Mouse (Mus musculus) thymus, postnatal 36 days (tissue): ENCODE results near the gene Brix1.

Experiments
- DNase-seq, 2 experiments: peaks; one replicate each; pipeline ENCODE4 v3.0.0; 2022; ENCODE audit warnings: mixed read lengths in 2 of 2

Brix1 gene

GRCm38 (mm10) chr15:10442275-10442674 is 43.5 kb downstream of the Brix1 start:
- no peak for DNase-seq

GRCm38 (mm10) chr15:10441493-10441892 is 44.3 kb downstream of the Brix1 start:
- no peak for DNase-seq

- no peak for DNase-seq
These were observed 45.8 kb downstream of the Brix1 start for GRCm38 (mm10) chr15:10439963-10440362.

GRCm38 (mm10) chr15:10436893-10437292 is 48.9 kb downstream of the Brix1 start:
- no peak for DNase-seq

GRCm38 (mm10) chr15:10426545-10427266 is 59.0 kb downstream of the Brix1 start:
- no peak for DNase-seq

- no peak for DNase-seq
These were observed 59.6 kb downstream of the Brix1 start for GRCm38 (mm10) chr15:10426124-10426523.
